Mouse (Mus musculus): ENCODE measurements around the gene Wdr19.
"Not testable (repeated sequence)": the region's sequence is repeated elsewhere in the genome, so short reads cannot be mapped to it uniquely, and the experiment has no call there.

Wdr19 gene

GRCm38 (mm10) chr5:65299623-65300022 is 100.1 kb downstream of the Wdr19 start:
- DNase-seq (ENCODE audit: low spot score): not testable (repeated sequence)

GRCm38 (mm10) chr5:65300121-65300520 is 100.6 kb downstream of the Wdr19 start:
- no peak for DNase-seq (ENCODE audit: low spot score)

GRCm38 (mm10) chr5:65305516-65305915 is 106.0 kb downstream of the Wdr19 start:
- DNase-seq (ENCODE audit: low spot score): no peak

DNA sequence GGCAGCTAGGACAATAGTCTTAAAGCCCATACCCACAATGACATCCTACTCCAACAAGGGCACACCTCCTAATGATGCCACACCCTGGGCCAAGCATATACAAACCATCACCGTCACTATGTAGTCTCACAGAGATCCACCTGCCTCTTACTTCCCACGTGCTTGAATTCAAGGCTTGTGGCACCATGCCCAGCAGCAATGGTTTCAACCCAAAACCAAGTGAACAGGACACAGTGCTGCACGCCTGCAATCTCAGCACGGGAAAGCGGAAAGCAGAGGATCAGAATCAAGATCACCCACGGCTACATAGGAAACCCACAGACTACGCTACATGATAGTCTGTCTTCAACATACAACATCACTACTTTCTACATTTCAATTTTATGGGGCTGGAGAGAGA is 108.7 kb downstream of the Wdr19 start:
- DNase-seq (ENCODE audit: low spot score): no peak

- DNase-seq (ENCODE audit: low spot score): no peak
These were observed 109.4 kb downstream of the Wdr19 start for GRCm38 (mm10) chr5:65308866-65309265.
